Mouse (Mus musculus) small intestine, adult 10 weeks (tissue): ENCODE results near the gene Ildr1. TPM values are rescaled to one million over a fixed set of nuclear protein-coding genes. Genes with fewer than 3 reads are reported as not detected.

Experiments used
- polyA plus RNA-seq: library from polyadenylated mRNA; stranded (reverse); fragments of 350-450 nt; fragmentation: Illumina TruSeq; extraction: RNeasy Lipid Tissue Mini Kit (QIAGEN cat#74804); gene quantifications from one replicate; pipeline ENCODE4 v1.2.3, GENCODE M21; 2014; ENCODE audit warnings: low replicate concordance

The Ildr1 gene
- 1.6 TPM for polyA plus RNA-seq

DNA sequence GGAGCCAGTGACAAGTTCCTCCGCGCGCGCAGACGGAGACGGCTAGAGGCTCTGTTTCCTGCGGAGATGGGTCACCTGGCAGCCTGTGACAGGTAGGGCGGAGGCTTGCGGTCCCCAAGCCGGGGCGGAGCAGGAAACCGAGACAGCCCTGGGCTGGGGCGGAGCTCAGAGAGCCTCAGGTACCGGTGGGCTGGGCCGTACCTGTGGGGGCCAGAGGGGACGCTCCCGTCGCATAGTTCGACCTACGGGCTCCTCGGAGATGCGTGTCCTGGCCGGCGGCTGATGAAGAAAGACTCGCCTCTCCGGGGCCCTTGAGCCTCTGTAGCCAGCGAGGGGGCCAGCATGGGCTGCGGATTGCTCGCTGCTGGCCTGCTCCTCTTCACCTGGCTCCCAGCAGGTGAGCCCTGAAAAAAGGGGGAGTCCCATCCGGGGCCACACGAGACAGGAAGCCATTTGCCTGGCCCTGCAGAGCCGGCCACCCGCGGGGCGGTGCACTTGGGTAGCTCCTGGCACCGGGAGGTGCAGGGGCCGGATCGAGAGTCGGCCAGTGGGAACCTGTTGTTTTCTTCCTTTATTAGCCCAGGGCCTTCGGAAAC, at the start of gene Ildr1:
TSS of gene Ildr1 (plus strand) at position 161 of the 596 bp plus-strand sequence.

DNA sequence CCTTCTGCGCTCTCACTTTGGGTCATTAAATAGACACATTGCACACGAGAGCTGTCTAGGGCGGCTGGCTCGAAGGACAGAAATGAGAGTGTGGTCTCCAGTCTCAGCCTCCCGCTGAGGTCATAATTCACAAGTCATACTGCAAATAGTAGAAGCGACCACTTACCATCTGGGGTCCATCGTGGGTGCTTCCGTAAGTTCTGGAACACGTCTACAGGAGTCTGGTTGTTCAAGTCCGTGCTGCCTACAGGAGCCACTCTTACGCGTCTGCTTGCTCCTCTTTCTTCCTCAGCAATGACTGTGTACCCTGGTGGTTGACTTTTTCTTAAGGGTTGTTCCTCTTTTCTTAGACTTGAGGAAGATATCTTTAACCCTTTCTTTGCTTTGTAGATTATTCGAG, 28.0 kb upstream of the Ildr1 start, which contains the start of gene Cd86:
TSS of gene Cd86 (minus strand) at position 300 of the 400 bp plus-strand sequence.

Other genes with a start within 250 kb of the Ildr1 start
- gene Stfa3, start 238.6 kb upstream of the Ildr1 start, polyA plus RNA-seq: not detected
- gene Casr, start 131.8 kb upstream of the Ildr1 start, polyA plus RNA-seq: 0.07 TPM
- 11.5 TPM for gene Cd86, start 27.9 kb upstream of the Ildr1 start, polyA plus RNA-seq
- 51.6 TPM for gene Slc15a2, start 91.0 kb downstream of the Ildr1 start, polyA plus RNA-seq
- 8.2 TPM for gene Iqcb1, start 134.4 kb downstream of the Ildr1 start, polyA plus RNA-seq
- 4.5 TPM for gene Eaf2, start 181.0 kb downstream of the Ildr1 start, polyA plus RNA-seq
- 19.4 TPM for gene Golgb1, start 181.2 kb downstream of the Ildr1 start, polyA plus RNA-seq
- 1.5 TPM for gene Hcls1, start 241.0 kb downstream of the Ildr1 start, polyA plus RNA-seq